Mouse (Mus musculus): Measurements from ENCODE around the gene Zfp950. TPM values are rescaled to one million over a fixed set of nuclear protein-coding genes. Genes with fewer than 3 reads are reported as not detected.

The Zfp950 gene
- polyA plus RNA-seq, 1 experiment from 2014 or later: 39.4 TPM

DNA sequence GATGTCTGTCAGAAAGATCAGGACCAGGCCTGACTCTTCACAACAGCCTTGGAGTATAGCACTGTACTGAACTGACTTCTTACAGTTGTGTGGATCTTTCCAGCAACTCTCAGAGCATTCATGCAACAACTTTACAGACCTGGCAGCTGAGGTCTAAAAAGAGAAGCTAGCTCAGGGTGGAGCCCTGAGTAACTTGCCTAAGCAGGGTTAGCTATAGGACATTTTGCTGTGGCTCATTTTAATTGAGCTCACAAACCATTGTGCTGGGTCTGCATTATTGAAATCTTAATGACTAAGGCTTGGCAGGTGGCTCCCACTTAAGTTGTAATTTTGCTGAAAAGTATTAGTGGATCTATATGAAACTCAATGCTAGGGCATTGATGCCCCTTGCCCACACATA lies 88.6 kb downstream of the Zfp950 start:
- no peak overlapping the region for H3K4me2 ChIP-seq (replicated peaks)
- no peaks in the 10 kb centered on the region for H3K4me1 ChIP-seq
- no peak for ATAC-seq (ENCODE audit: low FRiP score, low read depth)
- H3K9me3 ChIP-seq: no peaks in the 10 kb centered on the region
- no peaks in the 10 kb centered on the region for H3K27me3 ChIP-seq (replicated peaks)
- no peak overlapping the region for H3K27ac ChIP-seq
- H3K36me3 ChIP-seq: no peaks in the 10 kb centered on the region
- H3K9ac ChIP-seq: no peak overlapping the region
- no peak overlapping the region for H3K4me3 ChIP-seq

DNA sequence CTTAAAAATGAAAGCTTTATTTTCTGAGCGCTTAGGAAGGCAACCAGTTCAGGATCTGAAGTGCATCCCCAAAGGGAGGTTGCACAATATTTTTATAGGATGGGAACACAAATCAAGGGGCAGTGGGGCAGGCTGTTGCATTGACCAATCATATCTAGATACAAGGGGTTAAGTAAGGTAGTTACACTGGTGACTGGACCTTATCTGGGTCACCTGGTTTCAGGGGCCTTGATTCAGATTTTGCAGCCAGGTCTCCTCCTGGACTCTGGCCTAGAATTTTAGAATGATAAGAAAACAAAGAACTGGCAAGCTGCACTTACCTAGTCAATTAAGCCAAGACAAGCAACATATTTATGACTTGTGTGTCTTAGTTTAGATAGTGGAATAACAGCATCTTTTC lies 89.5 kb downstream of the Zfp950 start:
- WGBS: 94% methylated on average over 1 of the region's 1 CpGs
- no peak overlapping the region for H3K4me3 ChIP-seq
- no peaks in the 10 kb centered on the region for H3K27me3 ChIP-seq (replicated peaks)
- H3K27ac ChIP-seq: no peak overlapping the region
- H3K4me2 ChIP-seq (replicated peaks): no peak overlapping the region
- no peak for ATAC-seq (ENCODE audit: low FRiP score, low read depth)
- H3K4me1 ChIP-seq: no peaks in the 10 kb centered on the region
- no peaks in the 10 kb centered on the region for H3K36me3 ChIP-seq
- H3K9ac ChIP-seq: no peak overlapping the region
- no peaks in the 10 kb centered on the region for H3K9me3 ChIP-seq

DNA sequence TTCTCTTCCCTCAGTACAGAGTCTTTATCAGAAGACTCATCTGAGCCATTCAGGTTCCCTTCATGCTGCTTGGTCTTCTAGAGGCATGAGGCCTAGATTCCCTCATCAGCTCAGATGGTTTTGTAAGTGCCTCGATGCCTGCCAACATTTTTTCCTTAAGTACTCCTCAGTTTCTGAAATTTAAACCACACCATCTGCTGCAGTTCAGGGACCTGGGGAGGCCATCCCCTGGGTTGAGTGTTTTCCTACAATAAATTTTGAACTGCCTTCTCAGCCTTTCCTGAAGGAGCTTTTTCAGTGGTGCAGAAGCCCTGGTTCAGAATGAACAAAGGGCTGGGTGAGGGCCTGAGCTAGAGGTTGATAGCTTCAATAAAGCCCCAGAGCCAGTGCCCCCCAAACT lies 91.2 kb downstream of the Zfp950 start:
- no peak for ATAC-seq (ENCODE audit: low FRiP score, low read depth)
- Histone ChIP-seq H3K36me3 (no peaks in the 10 kb centered on the region), H3K4me3 (no peak overlapping the region), H3K4me1 (no peaks in the 10 kb centered on the region), H3K27ac (no peak overlapping the region), H3K4me2 (replicated peaks) (no peak overlapping the region), H3K27me3 (replicated peaks) (no peaks in the 10 kb centered on the region), H3K9me3 (no peaks in the 10 kb centered on the region), H3K9ac (no peak overlapping the region)
- 75% methylated on average over 1 of the region's 1 CpGs for WGBS

DNA sequence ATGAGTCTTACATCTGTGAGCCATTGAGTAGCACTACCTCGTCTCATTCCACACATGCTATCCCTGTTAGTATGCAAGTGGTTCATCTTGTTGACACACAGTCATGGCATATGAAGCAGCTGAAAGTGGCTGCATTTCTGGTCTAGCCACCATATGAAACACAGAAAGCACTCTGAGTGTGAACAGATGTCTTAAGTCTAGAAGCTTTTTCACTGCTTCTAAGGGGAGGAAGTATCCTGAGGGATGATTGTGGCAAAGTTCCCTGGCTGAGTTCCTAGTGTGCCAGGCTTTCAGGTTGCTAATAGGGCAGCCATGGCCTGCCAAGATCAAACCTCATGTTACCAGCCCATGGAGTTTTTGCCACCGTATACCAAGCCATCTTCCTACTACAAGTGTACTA lies 92.0 kb downstream of the Zfp950 start:
- Histone ChIP-seq H3K4me3 (no peak overlapping the region), H3K9ac (no peak overlapping the region), H3K4me1 (no peaks in the 10 kb centered on the region), H3K36me3 (no peaks in the 10 kb centered on the region), H3K27me3 (replicated peaks) (no peaks in the 10 kb centered on the region), H3K4me2 (replicated peaks) (no peak overlapping the region), H3K27ac (no peak overlapping the region), H3K9me3 (no peaks in the 10 kb centered on the region)
- ATAC-seq (ENCODE audit: low FRiP score, low read depth): no peak
- 90% methylated on average over 2 of the region's 2 CpGs for WGBS

DNA sequence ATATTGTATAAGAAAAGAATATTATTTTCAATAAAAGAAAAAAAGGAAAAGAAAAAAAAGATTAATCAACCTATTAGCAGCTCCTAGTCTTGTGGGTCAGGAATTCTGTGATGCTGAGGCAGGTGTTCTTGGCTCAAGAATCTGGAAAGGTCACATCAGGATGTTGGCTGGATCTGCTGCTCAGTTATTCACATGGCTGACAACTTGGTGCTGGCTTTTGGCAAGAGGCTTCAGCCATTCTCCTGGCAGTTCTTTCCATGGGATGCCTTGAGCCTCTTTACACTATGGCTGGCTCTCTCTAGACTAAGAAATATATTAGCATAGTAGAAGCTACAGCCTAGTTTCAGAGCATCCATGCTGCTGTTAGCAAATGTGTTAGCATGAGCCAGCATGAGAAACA lies 101.5 kb downstream of the Zfp950 start:
- no peak overlapping the region for H3K9ac ChIP-seq
- H3K4me2 ChIP-seq (replicated peaks): no peak overlapping the region
- no peaks in the 10 kb centered on the region for H3K4me1 ChIP-seq
- no peak overlapping the region for H3K27ac ChIP-seq
- H3K4me3 ChIP-seq: no peak overlapping the region
- H3K27me3 ChIP-seq (replicated peaks): no peaks in the 10 kb centered on the region
- no peaks in the 10 kb centered on the region for H3K9me3 ChIP-seq
- H3K36me3 ChIP-seq: no peaks in the 10 kb centered on the region
- ATAC-seq (ENCODE audit: low FRiP score, low read depth): no peak

DNA sequence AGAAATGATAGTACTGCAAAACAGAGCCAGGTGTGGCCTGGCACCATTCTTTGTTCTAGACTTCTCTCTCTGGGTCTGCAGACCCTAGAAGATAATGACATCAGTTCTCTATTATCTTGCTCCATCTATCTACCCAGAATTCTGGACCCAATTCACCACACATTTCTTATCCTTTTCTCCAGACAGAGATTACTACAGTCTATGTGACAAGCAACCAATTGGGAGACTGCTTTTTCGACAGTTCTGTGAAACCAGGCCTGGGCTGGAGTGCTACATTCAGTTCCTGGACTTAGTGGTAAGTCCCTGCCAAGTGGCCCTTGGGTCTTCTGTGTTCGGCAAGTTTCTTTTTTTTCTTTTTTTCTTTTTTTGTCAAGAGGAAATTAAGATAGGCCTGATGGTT lies 109.1 kb downstream of the Zfp950 start:
- no peaks in the 10 kb centered on the region for H3K4me1 ChIP-seq
- ATAC-seq (ENCODE audit: low FRiP score, low read depth): no peak
- 83% methylated on average over 2 of the region's 2 CpGs for WGBS

DNA sequence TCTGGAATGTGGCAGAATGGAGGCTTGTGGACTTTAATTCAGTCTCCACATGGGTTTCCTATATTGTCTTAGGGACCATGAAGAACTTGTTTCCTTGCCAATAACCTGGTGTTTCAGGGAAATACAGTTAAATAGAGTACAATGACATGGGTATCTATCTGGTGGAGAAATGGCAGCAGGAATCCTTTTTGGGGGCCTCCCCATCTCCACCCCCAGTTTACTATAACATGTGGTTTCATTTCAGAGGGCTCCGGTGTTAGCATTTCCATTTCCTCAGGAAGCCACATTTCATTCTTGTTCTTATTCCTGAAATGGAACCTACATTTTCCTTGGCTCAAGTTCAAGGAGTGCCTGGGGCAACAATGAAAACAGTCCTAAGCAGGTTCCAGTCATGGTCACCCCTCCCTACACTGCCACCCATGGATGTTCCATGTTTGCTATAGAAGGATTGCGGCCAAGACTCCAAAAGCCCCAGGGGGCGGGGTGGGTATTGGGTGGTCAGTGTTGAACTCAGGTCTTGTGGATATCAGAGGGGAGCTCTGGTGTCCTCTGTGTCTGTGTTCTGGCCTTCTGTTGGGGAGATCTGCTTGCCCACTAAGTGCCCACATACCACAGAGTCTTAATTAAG lies 118.6 kb downstream of the Zfp950 start:
- Histone ChIP-seq H3K4me2 (replicated peaks) (no peak overlapping the region), H3K36me3 (no peaks in the 10 kb centered on the region), H3K27ac (no peak overlapping the region), H3K4me3 (no peak overlapping the region), H3K27me3 (replicated peaks) (no peaks in the 10 kb centered on the region), H3K9me3 (no peaks in the 10 kb centered on the region), H3K4me1 (no peaks in the 10 kb centered on the region), H3K9ac (no peak overlapping the region)
- WGBS: 89% methylated on average over 3 of the region's 3 CpGs
- ATAC-seq (ENCODE audit: low FRiP score, low read depth): no peak

More for the DNA sequence above, 109.1 kb downstream of the Zfp950 start:
- no peak overlapping the region for H3K4me3 ChIP-seq
- H3K9me3 ChIP-seq: no peaks in the 10 kb centered on the region
- no peaks in the 10 kb centered on the region for H3K27me3 ChIP-seq (replicated peaks)
- no peak overlapping the region for H3K4me2 ChIP-seq (replicated peaks)
- no peaks in the 10 kb centered on the region for H3K36me3 ChIP-seq
- no peak overlapping the region for H3K27ac ChIP-seq
- H3K9ac ChIP-seq: no peak overlapping the region

DNA sequence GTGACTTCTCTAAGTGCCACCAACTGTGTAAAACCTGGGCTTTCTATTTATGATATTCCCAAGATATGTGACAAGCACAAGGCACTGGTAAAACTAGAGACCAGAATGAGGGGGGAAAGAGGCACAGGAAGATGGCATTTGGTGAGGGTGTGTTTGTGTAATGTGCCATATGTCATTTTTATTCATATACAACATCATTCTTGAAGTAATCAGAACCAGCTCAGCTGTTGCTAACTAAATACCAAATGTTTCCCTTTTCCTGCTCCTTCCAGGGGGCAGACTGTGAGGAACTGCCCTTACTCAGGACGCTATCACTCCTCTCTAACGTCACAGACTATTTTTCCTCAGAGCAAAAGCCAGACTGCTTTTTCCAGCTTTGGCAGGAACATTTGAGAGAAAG lies 119.1 kb downstream of the Zfp950 start:
- Histone ChIP-seq H3K27me3 (replicated peaks) (no peaks in the 10 kb centered on the region), H3K4me1 (no peaks in the 10 kb centered on the region), H3K4me2 (replicated peaks) (no peak overlapping the region), H3K9me3 (no peaks in the 10 kb centered on the region), H3K4me3 (no peak overlapping the region), H3K9ac (no peak overlapping the region), H3K36me3 (no peaks in the 10 kb centered on the region), H3K27ac (no peak overlapping the region)
- ATAC-seq (ENCODE audit: low FRiP score, low read depth): no peak
- 82% methylated on average over 2 of the region's 2 CpGs for WGBS

DNA sequence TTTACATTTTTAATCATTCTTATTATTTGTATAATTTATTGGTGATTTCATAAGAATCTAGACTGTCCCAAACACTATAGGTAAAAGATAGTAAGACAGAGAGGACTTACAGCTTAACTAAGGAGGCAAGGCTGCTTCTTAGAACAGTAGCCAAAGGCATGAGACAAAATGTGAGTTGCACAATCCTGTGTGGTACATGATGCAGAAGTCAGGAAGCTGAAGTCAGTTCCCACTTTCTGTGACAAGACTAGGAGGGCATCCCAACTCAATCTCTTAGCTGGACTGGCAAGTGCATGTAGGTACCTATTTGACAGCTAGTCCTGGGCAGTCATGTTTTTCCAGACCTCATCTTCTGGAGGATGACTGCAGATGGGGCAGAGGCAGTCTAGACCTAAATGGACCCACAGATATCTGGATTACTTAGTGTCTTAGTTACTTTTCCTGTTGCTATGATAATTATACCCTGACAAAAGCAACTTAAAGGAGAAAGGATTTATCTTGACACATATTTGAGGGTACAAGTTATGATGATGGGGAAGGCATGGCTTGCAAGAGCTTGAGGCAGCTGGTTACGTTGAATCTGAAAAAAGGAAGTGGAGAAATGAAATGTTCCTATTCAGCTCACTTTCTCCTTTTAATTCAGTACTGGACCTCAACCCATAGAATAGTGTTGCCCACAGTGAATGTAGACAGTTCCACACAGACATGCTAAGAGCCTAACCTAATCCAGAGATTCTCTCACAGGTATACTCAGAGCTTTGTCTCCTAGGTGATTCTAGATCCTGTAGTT lies 123.0 kb downstream of the Zfp950 start:
- Histone ChIP-seq H3K4me2 (replicated peaks) (no peak overlapping the region), H3K36me3 (no peaks in the 10 kb centered on the region), H3K27ac (no peak overlapping the region), H3K9ac (no peak overlapping the region), H3K27me3 (replicated peaks) (no peaks in the 10 kb centered on the region), H3K4me3 (no peak overlapping the region), H3K4me1 (no peaks in the 10 kb centered on the region), H3K9me3 (no peaks in the 10 kb centered on the region)
- 91% methylated on average over 1 of the region's 1 CpGs for WGBS
- no peak for ATAC-seq (ENCODE audit: low FRiP score, low read depth)

DNA sequence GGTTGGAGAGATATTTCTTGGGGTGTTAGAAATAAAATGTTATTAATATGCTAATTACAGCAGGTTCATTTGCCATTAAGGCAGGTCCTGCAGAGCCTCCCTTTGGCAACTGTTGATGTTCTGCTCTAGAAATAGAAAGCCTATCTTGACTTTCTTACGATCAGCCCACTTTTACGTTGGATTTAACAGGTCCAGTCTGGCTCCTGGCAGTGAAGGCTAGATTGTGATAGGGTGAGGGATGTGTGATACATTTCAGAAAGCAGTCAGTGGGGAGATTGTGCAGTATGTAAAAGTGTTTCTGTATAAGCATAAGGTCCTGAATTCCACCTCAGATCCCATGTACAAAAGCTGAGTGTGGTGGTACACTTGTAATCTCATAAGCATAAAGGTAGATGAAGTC lies 131.4 kb downstream of the Zfp950 start:
- Histone ChIP-seq H3K27ac (no peak overlapping the region), H3K4me1 (no peaks in the 10 kb centered on the region), H3K36me3 (no peaks in the 10 kb centered on the region), H3K4me3 (no peak overlapping the region), H3K4me2 (replicated peaks) (no peak overlapping the region), H3K27me3 (replicated peaks) (no peaks in the 10 kb centered on the region), H3K9ac (no peak overlapping the region), H3K9me3 (no peaks in the 10 kb centered on the region)
- WGBS: 91% methylated on average over 2 of the region's 2 CpGs
- ATAC-seq (ENCODE audit: low FRiP score, low read depth): no peak

Other genes with a start within 250 kb of the Zfp950 start
- gene Gm7102, start 35.5 kb upstream of the Zfp950 start, polyA plus RNA-seq (2016; fragmentation: Nextera tagmentation; extraction: Ambion mirVana): not detected in 2 replicates
- gene Gm6020, start 43.0 kb upstream of the Zfp950 start, polyA plus RNA-seq (2016; fragmentation: Nextera tagmentation; extraction: Ambion mirVana): not detected in 2 replicates
- 43.0 and 45.8 TPM in 2 replicates for gene Csf2ra, start 87.6 kb upstream of the Zfp950 start, polyA plus RNA-seq (2016; fragmentation: Nextera tagmentation; extraction: Ambion mirVana)
- gene Gm21060, start 156.2 kb upstream of the Zfp950 start, polyA plus RNA-seq (2016; fragmentation: Nextera tagmentation; extraction: Ambion mirVana): not detected in 2 replicates